Mouse (Mus musculus) MEL (cell line): Measurements from ENCODE around the gene Ccdc120. TPM values are rescaled to one million over a fixed set of nuclear protein-coding genes. Genes with fewer than 3 reads are reported as not detected.
"Not testable (repeated sequence)": the region's sequence is repeated elsewhere in the genome, so short reads cannot be mapped to it uniquely, and the experiment has no call there.

ENCODE experiments used
- DNase-seq: peaks from one replicate; pipeline ENCODE4 v3.0.0; 2011; ENCODE audit warnings: low read depth, low spot score
- H3K27ac ChIP-seq: 2 replicates; pipeline ENCODE4 v1.5.1; 2012; ENCODE audit warnings: low read depth, mild to moderate bottlenecking, control low read depth, low read length, moderate library complexity; ENCODE audit not compliant: control insufficient read depth
- H3K27me3 ChIP-seq, 2 experiments: fragments of 150-350 bp in 1 of 2; sonication (generic) in 1 of 2; 2 replicates each; pipeline ENCODE4 v1.6.1; 2012; ENCODE audit warnings: low read length in 2 of 2, mild to moderate bottlenecking in 2 of 2, improper control_type of control experiment in 1 of 2, moderate library complexity in 1 of 2; ENCODE audit not compliant: insufficient read depth in 2 of 2, control insufficient read depth in 1 of 2
- H3K36me3 ChIP-seq, 2 experiments: 2 replicates each; pipeline ENCODE4 v1.6.1; 2012 to 2014; ENCODE audit warnings: low read length in 2 of 2, improper control_type of control experiment in 1 of 2, inconsistent platforms in 1 of 2, mild to moderate bottlenecking in 1 of 2; ENCODE audit not compliant: insufficient read depth in 2 of 2, control insufficient read depth in 1 of 2
- H3K4me1 ChIP-seq, 2 experiments: fragments of 150-350 bp in 1 of 2; sonication (generic) in 1 of 2; 2 replicates each; pipeline ENCODE4 v1.6.1; 2012; ENCODE audit warnings: low read length in 2 of 2, improper control_type of control experiment in 1 of 2, mild to moderate bottlenecking in 1 of 2; ENCODE audit not compliant: insufficient read depth in 2 of 2, control insufficient read depth in 1 of 2
- H3K4me3 ChIP-seq, 2 experiments: fragments of 150-350 bp in 1 of 2; sonication (generic) in 1 of 2; 2 replicates each; pipeline ENCODE4 v1.5.1; 2012; ENCODE audit warnings: low read depth in 2 of 2, low read length in 2 of 2, mild to moderate bottlenecking in 2 of 2, moderate library complexity in 2 of 2, control low read depth in 1 of 2, improper control_type of control experiment in 1 of 2; ENCODE audit not compliant: control insufficient read depth in 1 of 2, insufficient read depth in 1 of 2
- H3K79me2 ChIP-seq: 2 replicates; pipeline ENCODE4 v1.6.1; 2012; ENCODE audit warnings: mild to moderate bottlenecking, low read length, moderate library complexity; ENCODE audit not compliant: control insufficient read depth, poor library complexity, insufficient read depth
- H3K9ac ChIP-seq: 2 replicates; pipeline ENCODE4 v1.6.1; 2012; ENCODE audit warnings: low read depth, mild to moderate bottlenecking, control low read depth, low read length, moderate library complexity; ENCODE audit not compliant: control insufficient read depth, poor library complexity, severe bottlenecking
- H3K9me3 ChIP-seq: fragments of 150-350 bp; sonication (generic); replicated peaks from 2 replicates; pipeline ENCODE4 v1.6.1; 2012; ENCODE audit warnings: mild to moderate bottlenecking, low read length, improper control_type of control experiment, moderate library complexity; ENCODE audit not compliant: insufficient read depth
- CHD1 ChIP-seq: IDR thresholded peaks from 2 replicates; pipeline ENCODE4 v1.6.1; 2012; ENCODE audit warnings: low read depth, mild to moderate bottlenecking, inconsistent platforms, low read length, improper control_type of control experiment
- CHD2 ChIP-seq: IDR thresholded peaks from 2 replicates; pipeline ENCODE4 v1.6.1; 2011; ENCODE audit warnings: low read length, improper control_type of control experiment
- CTCF ChIP-seq, 3 experiments: IDR thresholded peaks in 2 of 3; conservative IDR thresholded peaks in 1 of 3; 2 replicates each; pipeline ENCODE4 v1.5.1; 2011 to 2012; ENCODE audit warnings: low read length in 3 of 3, low read depth in 2 of 3, mild to moderate bottlenecking in 2 of 3, improper control_type of control experiment in 1 of 3, inconsistent platforms in 1 of 3, mixed read lengths in 1 of 3, moderate library complexity in 1 of 3; ENCODE audit not compliant: control insufficient read depth in 1 of 3, insufficient read depth in 1 of 3, poor library complexity in 1 of 3, severe bottlenecking in 1 of 3
- GATA1 ChIP-seq: IDR thresholded peaks from 2 replicates; pipeline ENCODE4 v1.6.1; 2011; ENCODE audit warnings: low read depth, low read length, improper control_type of control experiment
- JUND ChIP-seq: IDR thresholded peaks from 2 replicates; pipeline ENCODE4 v1.6.1; 2011; ENCODE audit warnings: low read depth, mild to moderate bottlenecking, improper control_type of control experiment, low read length
- KAT2A ChIP-seq: conservative IDR thresholded peaks from 2 replicates; pipeline ENCODE4 v1.6.1; 2012; ENCODE audit warnings: low read depth, low read length, improper control_type of control experiment, inconsistent platforms
- MAX ChIP-seq: IDR thresholded peaks from 2 replicates; pipeline ENCODE4 v1.6.1; 2011; ENCODE audit warnings: low read length, improper control_type of control experiment
- MAZ ChIP-seq: IDR thresholded peaks from 2 replicates; pipeline ENCODE4 v1.6.1; 2012; ENCODE audit warnings: low read depth, mild to moderate bottlenecking, inconsistent platforms, low read length, improper control_type of control experiment
- MEF2A ChIP-seq: IDR thresholded peaks from 2 replicates; pipeline ENCODE4 v1.6.1; 2014; ENCODE audit warnings: low read depth, mild to moderate bottlenecking, inconsistent platforms, low read length, improper control_type of control experiment; ENCODE audit not compliant: poor library complexity, insufficient replicate concordance, severe bottlenecking; ENCODE audit errors: extremely low read depth
- MXI1 ChIP-seq: IDR thresholded peaks from 2 replicates; pipeline ENCODE4 v1.6.1; 2011; ENCODE audit warnings: mild to moderate bottlenecking, low read depth, low read length, improper control_type of control experiment
- NELFE ChIP-seq: IDR thresholded peaks from 2 replicates; pipeline ENCODE4 v1.6.1; 2011; ENCODE audit warnings: low read depth, low read length, improper control_type of control experiment
- NRF1 ChIP-seq: IDR thresholded peaks from 2 replicates; pipeline ENCODE4 v1.6.1; 2014; ENCODE audit warnings: low read depth, mild to moderate bottlenecking, inconsistent platforms, low read length, improper control_type of control experiment, moderate library complexity; ENCODE audit not compliant: poor library complexity, insufficient read depth, severe bottlenecking
- POLR2A ChIP-seq, 2 experiments: IDR thresholded peaks; 2 replicates each; pipeline ENCODE4 v1.6.1; 2011 to 2012; ENCODE audit warnings: low read length in 2 of 2, mild to moderate bottlenecking in 2 of 2, control low read depth in 1 of 2, improper control_type of control experiment in 1 of 2, low read depth in 1 of 2, moderate library complexity in 1 of 2; ENCODE audit not compliant: control insufficient read depth in 1 of 2, insufficient read depth in 1 of 2, poor library complexity in 1 of 2
- POLR2AphosphoS5 ChIP-seq: IDR thresholded peaks from 2 replicates; pipeline ENCODE4 v1.6.1; 2012; ENCODE audit warnings: low read depth, borderline replicate concordance, mild to moderate bottlenecking, inconsistent platforms, low read length, moderate library complexity, mixed read lengths
- RAD21 ChIP-seq: IDR thresholded peaks from 2 replicates; pipeline ENCODE4 v1.6.1; 2011; ENCODE audit warnings: mild to moderate bottlenecking, low read depth, low read length, improper control_type of control experiment
- RCOR1 ChIP-seq: IDR thresholded peaks from 2 replicates; pipeline ENCODE4 v1.6.1; 2012; ENCODE audit warnings: low read depth, mild to moderate bottlenecking, inconsistent platforms, low read length, improper control_type of control experiment
- SIN3A ChIP-seq: IDR thresholded peaks from 2 replicates; pipeline ENCODE4 v1.6.1; 2012; ENCODE audit warnings: low read length, improper control_type of control experiment, inconsistent platforms
- SMC3 ChIP-seq: IDR thresholded peaks from 2 replicates; pipeline ENCODE4 v1.6.1; 2011; ENCODE audit warnings: low read depth, low read length, improper control_type of control experiment
- TBP ChIP-seq: IDR thresholded peaks from 2 replicates; pipeline ENCODE4 v1.8.0; 2011; ENCODE audit warnings: low read depth, low read length, improper control_type of control experiment
- TCF12 ChIP-seq: IDR thresholded peaks from 2 replicates; pipeline ENCODE4 v1.6.1; 2014; ENCODE audit warnings: low read depth, mild to moderate bottlenecking, inconsistent platforms, low read length, improper control_type of control experiment, moderate library complexity
- USF1 ChIP-seq: IDR thresholded peaks from 2 replicates; pipeline ENCODE4 v1.6.1; 2014; ENCODE audit warnings: low read depth, mild to moderate bottlenecking, inconsistent platforms, low read length, improper control_type of control experiment, moderate library complexity
- USF2 ChIP-seq, 2 experiments: IDR thresholded peaks; 2 replicates each; pipeline ENCODE4 v1.6.1; 2011 to 2012; ENCODE audit warnings: improper control_type of control experiment in 2 of 2, low read length in 2 of 2, borderline replicate concordance in 1 of 2, inconsistent platforms in 1 of 2, low read depth in 1 of 2, mild to moderate bottlenecking in 1 of 2; ENCODE audit not compliant: insufficient read depth in 1 of 2
- ZNF384 ChIP-seq: IDR thresholded peaks from 2 replicates; pipeline ENCODE4 v1.6.1; 2012; ENCODE audit warnings: low read depth, mild to moderate bottlenecking, inconsistent platforms, low read length, improper control_type of control experiment
- polyA plus RNA-seq, 2 experiments: library from polyadenylated mRNA; stranded (reverse) in 1 of 2; unstranded in 1 of 2; fragments of >175 nt in 1 of 2; fragments of >200 nt in 1 of 2; gene quantifications; 2 replicates each; pipeline versions ENCODE4 v1.2.1 to v1.2.4; 2012; ENCODE audit warnings: low replicate concordance in 2 of 2, low read depth in 1 of 2; ENCODE audit not compliant: insufficient read length in 2 of 2, insufficient read depth in 1 of 2, missing spikeins in 1 of 2
- total RNA-seq: library from RNA; depleted of rRNA; stranded (reverse); fragments of 300-350 nt; gene quantifications from 2 replicates; pipeline ENCODE4 v1.2.3, GENCODE M21; 2012

Ccdc120 gene
- total and polyA plus RNA-seq, 3 experiments = 3.9 to 12.2 TPM; not detected in 1

DNA sequence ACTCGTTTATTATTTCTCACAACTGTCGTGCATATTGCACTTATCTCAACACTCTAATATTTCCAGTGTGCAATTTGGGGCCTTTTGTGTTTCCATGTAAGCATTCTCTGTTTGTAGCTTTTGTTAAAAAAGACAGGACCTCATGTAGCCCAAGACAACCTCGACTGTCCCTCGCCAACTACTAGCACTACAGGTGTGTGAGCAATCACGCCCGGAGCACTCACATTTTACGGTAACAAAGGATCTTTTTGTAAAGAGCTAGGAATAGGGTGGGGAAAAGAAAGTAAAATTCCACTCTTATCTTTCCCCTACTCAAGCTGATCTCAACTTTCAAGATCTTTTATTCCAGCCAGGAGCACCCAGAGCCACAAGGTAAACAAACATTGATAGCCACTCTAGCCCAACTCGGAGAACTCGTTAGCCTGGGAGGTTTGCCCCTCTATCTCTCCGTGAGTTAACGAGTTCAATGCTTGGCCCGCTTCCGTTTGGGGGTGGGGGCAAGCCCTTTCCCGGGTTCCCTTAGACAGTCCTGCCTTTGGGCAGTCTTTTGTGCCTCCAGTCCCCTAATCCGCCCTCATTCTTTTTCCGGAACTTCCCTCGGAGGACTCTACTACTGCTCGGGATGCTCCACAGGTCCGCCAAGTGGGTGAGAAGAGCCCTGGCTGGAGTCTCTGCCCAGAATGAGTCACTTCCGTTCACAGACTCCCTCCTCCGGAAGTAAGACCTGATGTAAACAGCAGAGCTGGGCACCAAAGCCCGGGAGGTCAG is 29.0 kb downstream of the Ccdc120 start, which contains the start of gene Gm45208 (continued):
- 0 out of 2 replicates have a peak, but pooled peaks have one; percentile 11 for TF ChIP-seq GATA1
- peak; percentile 70; the same call in 1 of the 2 replicates for TF ChIP-seq MAZ
- TF ChIP-seq NELFE = peak; percentile 67; the same call in 1 of the 2 replicates
- TF ChIP-seq MXI1 = peak; percentile 81
- TF ChIP-seq KAT2A = peak; percentile 69
- no peak; the same call in 1 of the 2 replicates for TF ChIP-seq RCOR1
- TF ChIP-seq USF2 (IDR thresholded peaks at IDR 0.05; ENCODE audit: borderline replicate concordance in 1 of 2, insufficient read depth in 1 of 2, low read depth in 1 of 2, low read length in 2 of 2) = no peak
- TF ChIP-seq CHD1 = no peak
- TF ChIP-seq POLR2AphosphoS5 = no peak
- no peak for TF ChIP-seq MEF2A
- no peak for TF ChIP-seq CHD2
- TF ChIP-seq SIN3A = peak; percentile 98
- TF ChIP-seq USF1 = no peak
- peak; percentile 78; the same call in 1 of the 2 replicates for TF ChIP-seq JUND
- no peak for TF ChIP-seq NRF1
- TF ChIP-seq POLR2A (IDR thresholded peaks at IDR 0.05; ENCODE audit: control insufficient read depth in 1 of 2, insufficient read depth in 1 of 2, low read depth in 1 of 2, low read length in 2 of 2, poor library complexity in 1 of 2) = peak in 1 of 2 experiments; percentile 82; a peak in 2 of 4 replicates
- peak; percentile 80; the same call in 1 of the 2 replicates for TF ChIP-seq TBP
- TF ChIP-seq RAD21 = no peak
- peak; percentile 52; the same call in 1 of the 2 replicates for TF ChIP-seq TCF12
- no peak for TF ChIP-seq ZNF384
- peak; percentile 30; the same call in 1 of the 2 replicates for TF ChIP-seq MAX
- TF ChIP-seq, all 39 proteins: peak for 16

DNA sequence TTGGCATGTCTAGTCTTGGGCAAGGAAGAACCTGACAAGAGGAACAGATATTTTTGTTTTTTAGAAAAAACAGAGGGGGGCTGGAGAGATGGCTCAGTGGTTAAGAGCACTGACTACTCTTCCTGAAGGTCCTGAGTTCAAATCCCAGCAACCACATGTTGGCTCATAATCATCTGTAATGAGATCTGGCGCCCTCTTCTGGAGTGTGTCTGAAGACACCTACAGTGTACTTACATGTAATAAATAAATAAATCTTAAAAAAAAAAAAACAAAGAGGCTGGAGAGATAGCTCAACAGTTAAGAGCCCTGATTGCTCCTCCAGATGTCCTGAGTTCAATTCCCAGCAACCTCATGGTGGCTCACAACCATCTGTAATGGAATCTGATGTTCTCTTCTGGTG is 34.6 kb downstream of the Ccdc120 start:
- not testable (repeated sequence) for H3K4me1 ChIP-seq, H3K9ac ChIP-seq, H3K27me3 ChIP-seq, H3K36me3 ChIP-seq, H3K27ac ChIP-seq, H3K4me3 ChIP-seq, H3K79me2 ChIP-seq, H3K9me3 ChIP-seq
- DNase-seq = peak; percentile 65
- TF ChIP-seq CTCF (IDR thresholded peaks at IDR 0.05 in 2 of 3, conservative IDR thresholded peaks at IDR 0.05 in 1 of 3; ENCODE audit: control insufficient read depth in 1 of 3, insufficient read depth in 1 of 3, low read depth in 2 of 3, low read length in 3 of 3, poor library complexity in 1 of 3, severe bottlenecking in 1 of 3) (peak in 2 of 3 experiments; percentile 16 to 36; a peak in 4 of 6 replicates), RAD21 (peak; percentile 31), RCOR1 (0 out of 2 replicates have a peak, but pooled peaks have one; percentile 38), SMC3 (peak; percentile 19; the same call in 1 of the 2 replicates), ZNF384 (peak; percentile 73)
